Mouse (Mus musculus) heart, adult 2 months (tissue): ENCODE results near the gene Ppargc1a.

Source experiments
- CTCF ChIP-seq: fragments of 200-600 bp; IDR thresholded peaks from 2 replicates; pipeline ENCODE4 v1.8.1; 2022; ENCODE audit warnings: antibody characterized with exemption, mild to moderate bottlenecking, moderate library complexity
- EP300 ChIP-seq: fragments of 200-500 bp; IDR thresholded peaks from 2 replicates; pipeline ENCODE4 v1.6.1; 2011; ENCODE audit warnings: low read depth, low read length, control low read depth; ENCODE audit not compliant: insufficient read depth
- POLR2A ChIP-seq: fragments of 200-500 bp; IDR thresholded peaks from 2 replicates; pipeline ENCODE4 v1.6.1; 2011; ENCODE audit warnings: mild to moderate bottlenecking, low read depth, low read length, control low read depth; ENCODE audit not compliant: insufficient read depth

DNA sequence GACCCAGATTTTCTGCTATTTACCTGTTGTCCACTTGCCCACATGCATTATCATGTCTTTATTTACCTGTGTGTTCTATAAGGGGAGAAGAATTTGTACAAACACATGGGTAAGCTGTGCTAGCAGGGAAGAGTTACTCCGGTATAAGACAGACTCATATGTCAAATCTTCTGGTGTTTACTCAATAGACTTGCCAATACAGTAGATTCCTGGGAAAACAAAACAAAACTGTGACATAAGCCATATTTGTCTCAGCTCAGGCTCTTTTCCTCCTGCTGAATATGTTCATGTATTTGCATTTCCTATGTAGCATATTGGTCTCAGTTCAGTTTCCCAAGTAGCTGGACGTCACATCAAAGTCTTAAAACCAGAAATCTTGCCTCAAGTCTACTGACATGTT, 135.0 kb downstream of the Ppargc1a start:
- no peak for TF ChIP-seq POLR2A
- TF ChIP-seq EP300: no peak
- no peak for TF ChIP-seq CTCF
